Mouse (Mus musculus) granulocyte monocyte progenitor cell, adult 5-6 weeks (primary cell): ENCODE data around the gene Tnfrsf13b. TPM values are rescaled to one million over a fixed set of nuclear protein-coding genes. Genes with fewer than 3 reads are reported as not detected.

ENCODE experiments used
- total RNA-seq, 2 experiments: library from RNA; stranded (forward) in 1 of 2; stranded (reverse) in 1 of 2; fragments of 200-712, 200-1000 nt in 1 of 2; fragments of >200 nt in 1 of 2; fragmentation: Nextera tagmentation in 1 of 2; gene quantifications; 2 replicates each; pipeline ENCODE4 v1.2.3; 2014 to 2017

Tnfrsf13b gene
- total RNA-seq, 2 experiments from 2014 or later, result 41.3 to 121 TPM

Other genes with a start within 250 kb of the Tnfrsf13b start
- 31.5 and 35.4 TPM in 2 replicates for gene Tmem11, start 247.5 kb upstream of the Tnfrsf13b start, total RNA-seq (2014; fragmentation: Nextera tagmentation)
- gene Tmem11, start 247.5 kb upstream of the Tnfrsf13b start, total RNA-seq (2017), result 67.1 and 72.3 TPM in 2 replicates
- 1.6 and 4.7 TPM in 2 replicates for gene Natd1, start 212.0 kb upstream of the Tnfrsf13b start, total RNA-seq (2014; fragmentation: Nextera tagmentation)
- gene Natd1, start 212.0 kb upstream of the Tnfrsf13b start, total RNA-seq (2017), result 1.3 and 2.1 TPM in 2 replicates
- gene Map2k3, start 194.7 kb upstream of the Tnfrsf13b start, total RNA-seq (2014; fragmentation: Nextera tagmentation), result 47.0 and 51.2 TPM in 2 replicates
- gene Map2k3, start 194.7 kb upstream of the Tnfrsf13b start, total RNA-seq (2017), result 13.5 and 17.0 TPM in 2 replicates
- gene Kcnj12, start 104.2 kb upstream of the Tnfrsf13b start, total RNA-seq (2014; fragmentation: Nextera tagmentation), result not detected in 2 replicates
- not detected in 2 replicates for gene Kcnj12, start 104.2 kb upstream of the Tnfrsf13b start, total RNA-seq (2017)
- gene Usp22, start 48.3 kb downstream of the Tnfrsf13b start, total RNA-seq (2014; fragmentation: Nextera tagmentation), result 23.3 and 34.2 TPM in 2 replicates
- 52.4 and 63.5 TPM in 2 replicates for gene Usp22, start 48.3 kb downstream of the Tnfrsf13b start, total RNA-seq (2017)
- gene Aldh3a1, start 80.8 kb downstream of the Tnfrsf13b start, total RNA-seq (2014; fragmentation: Nextera tagmentation), result not detected in 2 replicates
- gene Aldh3a1, start 80.8 kb downstream of the Tnfrsf13b start, total RNA-seq (2017), result not detected in 2 replicates
- gene Aldh3a2, start 140.7 kb downstream of the Tnfrsf13b start, total RNA-seq (2014; fragmentation: Nextera tagmentation), result 18.5 and 20.9 TPM in 2 replicates
- 22.3 and 27.3 TPM in 2 replicates for gene Aldh3a2, start 140.7 kb downstream of the Tnfrsf13b start, total RNA-seq (2017)
- not detected in 2 replicates for gene Slc47a2, start 216.1 kb downstream of the Tnfrsf13b start, total RNA-seq (2014; fragmentation: Nextera tagmentation)
- not detected in 2 replicates for gene Slc47a2, start 216.1 kb downstream of the Tnfrsf13b start, total RNA-seq (2017)